Mouse (Mus musculus) neural tube, embryonic 12.5 days (tissue): ENCODE measurements around the gene Zfand4. TPM values are rescaled to one million over a fixed set of nuclear protein-coding genes. Genes with fewer than 3 reads are reported as not detected.

Experiments used
- ATAC-seq: fragments of 200-750 bp; cut with Nextera tagmentation; 2 replicates; pipeline ENCODE4 v1.8.0; 2017; ENCODE audit warnings: low read depth, mild to moderate bottlenecking, moderate TSS enrichment, moderate library complexity; ENCODE audit not compliant: low FRiP score
- H3K27ac ChIP-seq: fragments of 300-500 bp; sonication (generic); 2 replicates; pipeline ENCODE4 v1.5.1; 2016
- H3K27me3 ChIP-seq: fragments of 300-500 bp; sonication (generic); replicated peaks from 2 replicates; pipeline ENCODE4 v1.6.1; 2016; ENCODE audit warnings: mild to moderate bottlenecking
- H3K36me3 ChIP-seq: fragments of 300-500 bp; sonication (generic); 2 replicates; pipeline ENCODE4 v1.6.1; 2016; ENCODE audit warnings: mild to moderate bottlenecking
- H3K4me1 ChIP-seq: fragments of 300-500 bp; sonication (generic); 2 replicates; pipeline ENCODE4 v1.6.1; 2016
- H3K4me2 ChIP-seq: fragments of 300-500 bp; sonication (generic); replicated peaks from 2 replicates; pipeline ENCODE4 v1.6.1; 2016; ENCODE audit warnings: mild to moderate bottlenecking
- H3K4me3 ChIP-seq: fragments of 300-500 bp; sonication (generic); 2 replicates; pipeline ENCODE4 v1.5.1; 2016
- H3K9ac ChIP-seq: fragments of 300-500 bp; sonication (generic); 2 replicates; pipeline ENCODE4 v1.6.1; 2016; ENCODE audit warnings: mild to moderate bottlenecking
- H3K9me3 ChIP-seq: fragments of 300-500 bp; sonication (generic); 2 replicates; pipeline ENCODE4 v1.6.1; 2016; ENCODE audit warnings: mild to moderate bottlenecking
- WGBS: fragments of 180-500 bp; shearing (Covaris S2); methylation state at CpG from one replicate; pipeline ENCODE4 v1.1.7; 2016; 5-methylcytosine and 5-hydroxymethylcytosine counted together
- polyA plus RNA-seq: library from polyadenylated mRNA; unstranded; fragments of >200 nt; fragmentation: Nextera tagmentation; extraction: Ambion mirVana; gene quantifications from 2 replicates; pipeline ENCODE4 v1.2.1, GENCODE M21; 2016

Gene Zfand4
- polyA plus RNA-seq, 1 experiment from 2014 or later: 7.1 TPM

DNA sequence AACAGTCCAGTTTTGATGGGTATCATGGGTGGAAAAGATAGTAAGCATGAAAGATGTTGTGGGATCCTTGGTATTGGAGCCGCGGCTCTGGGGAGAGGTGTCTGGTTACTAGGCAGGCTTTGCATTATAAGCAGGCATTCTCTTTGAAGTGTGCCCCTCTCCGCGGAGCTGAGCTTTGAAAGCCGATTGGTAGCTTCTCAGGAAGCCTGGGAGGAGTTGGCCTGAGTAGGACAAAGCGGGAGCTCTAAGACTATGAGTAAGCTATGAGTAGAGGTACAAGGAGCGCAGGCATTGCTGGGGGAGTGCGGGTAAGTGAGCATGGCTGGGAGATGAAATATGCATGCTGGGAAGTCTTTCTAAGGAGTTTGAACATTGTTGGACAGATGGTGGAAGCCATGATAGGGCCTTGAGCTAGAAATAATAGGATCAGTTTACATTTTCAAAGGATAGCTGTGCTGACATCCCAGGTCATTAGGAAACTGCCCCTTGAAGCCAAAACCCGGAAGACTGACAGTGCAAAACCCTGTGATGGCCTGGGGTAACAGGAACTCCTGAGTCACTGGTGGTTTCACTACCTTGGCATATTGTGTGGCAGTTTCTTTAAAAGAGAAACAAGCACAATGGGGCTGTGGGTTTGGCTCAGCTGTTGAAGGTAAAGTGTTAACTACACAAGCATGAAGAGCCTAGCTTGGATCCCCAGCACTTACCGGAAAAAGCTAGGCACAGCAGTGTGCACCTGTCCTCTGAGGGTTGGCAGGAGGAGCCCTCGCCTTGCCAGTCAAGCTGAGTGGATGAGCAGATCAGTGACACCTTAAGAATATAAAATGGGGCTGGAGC lies 2.5 kb downstream of the Zfand4 start:
- Histone ChIP-seq H3K4me3 (0 out of 2 replicates have a peak overlapping the region, but pooled peaks have one; percentile 5), H3K4me1 (peaks cover 6% of the 10 kb centered on the region; the same call in 1 of the 2 replicates), H3K4me2 (peak overlapping the region; percentile 51), H3K36me3 (peaks cover 3% of the 10 kb centered on the region; the same call in 1 of the 2 replicates), H3K9me3 (no peaks in the 10 kb centered on the region), H3K27me3 (no peaks in the 10 kb centered on the region), H3K9ac (0 out of 2 replicates have a peak overlapping the region, but pooled peaks have one; percentile 17), H3K27ac (no peak overlapping the region)
- 0 out of 2 replicates have a peak, but pooled peaks have one; percentile 15 for ATAC-seq
- 19% methylated on average over 11 of the region's 11 CpGs for WGBS

DNA sequence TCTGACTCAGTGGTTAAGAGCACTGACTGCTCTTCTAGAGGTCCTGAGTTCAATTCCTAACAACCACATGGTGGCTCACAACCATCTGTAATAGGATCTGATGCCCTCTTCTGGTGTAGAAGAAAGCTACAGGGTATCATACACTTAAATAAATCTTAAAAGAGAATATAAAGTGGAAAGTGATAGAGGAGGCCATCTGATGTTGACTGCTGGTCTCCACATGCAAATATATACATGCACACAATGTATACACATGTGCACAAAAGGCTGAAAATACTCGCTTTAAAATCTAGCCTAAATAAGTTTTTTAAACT lies 3.0 kb downstream of the Zfand4 start:
- no peaks in the 10 kb centered on the region for H3K27me3 ChIP-seq
- H3K4me3 ChIP-seq: no peak overlapping the region
- no peaks in the 10 kb centered on the region for H3K9me3 ChIP-seq
- H3K4me2 ChIP-seq: no peak overlapping the region
- 94% methylated on average over 1 of the region's 1 CpGs for WGBS
- no peaks in the 10 kb centered on the region for H3K36me3 ChIP-seq
- H3K9ac ChIP-seq: no peak overlapping the region
- peaks cover 6% of the 10 kb centered on the region; the same call in 1 of the 2 replicates for H3K4me1 ChIP-seq
- H3K27ac ChIP-seq: no peak overlapping the region
- ATAC-seq: no peak

DNA sequence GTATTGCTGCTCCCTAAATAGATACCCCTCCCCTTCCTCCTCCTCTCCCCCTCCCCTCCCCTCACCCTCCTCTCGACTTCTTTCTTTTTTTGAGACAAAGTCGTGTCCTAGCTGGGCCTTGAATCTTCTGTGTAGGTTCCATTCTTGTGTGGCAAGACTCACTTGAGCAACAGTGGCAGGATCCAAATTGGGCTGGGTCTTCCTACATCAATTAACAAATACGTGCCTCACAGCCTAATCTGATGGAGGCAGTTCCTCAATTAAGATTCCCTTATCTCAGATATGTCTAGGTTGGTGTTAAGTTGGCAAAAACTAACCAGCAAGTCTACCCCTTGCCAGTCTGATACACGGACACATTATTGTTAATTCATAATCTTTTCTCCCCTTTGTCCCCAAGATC lies 11.7 kb downstream of the Zfand4 start:
- no peak overlapping the region for H3K9ac ChIP-seq
- H3K4me2 ChIP-seq: no peak overlapping the region
- peaks cover 5% of the 10 kb centered on the region; the same call in 1 of the 2 replicates for H3K36me3 ChIP-seq
- H3K27me3 ChIP-seq: no peaks in the 10 kb centered on the region
- H3K4me3 ChIP-seq: no peak overlapping the region
- WGBS: 80% methylated on average over 4 of the region's 4 CpGs
- H3K4me1 ChIP-seq: no peaks in the 10 kb centered on the region
- H3K9me3 ChIP-seq: no peaks in the 10 kb centered on the region
- ATAC-seq: no peak
- H3K27ac ChIP-seq: no peak overlapping the region

DNA sequence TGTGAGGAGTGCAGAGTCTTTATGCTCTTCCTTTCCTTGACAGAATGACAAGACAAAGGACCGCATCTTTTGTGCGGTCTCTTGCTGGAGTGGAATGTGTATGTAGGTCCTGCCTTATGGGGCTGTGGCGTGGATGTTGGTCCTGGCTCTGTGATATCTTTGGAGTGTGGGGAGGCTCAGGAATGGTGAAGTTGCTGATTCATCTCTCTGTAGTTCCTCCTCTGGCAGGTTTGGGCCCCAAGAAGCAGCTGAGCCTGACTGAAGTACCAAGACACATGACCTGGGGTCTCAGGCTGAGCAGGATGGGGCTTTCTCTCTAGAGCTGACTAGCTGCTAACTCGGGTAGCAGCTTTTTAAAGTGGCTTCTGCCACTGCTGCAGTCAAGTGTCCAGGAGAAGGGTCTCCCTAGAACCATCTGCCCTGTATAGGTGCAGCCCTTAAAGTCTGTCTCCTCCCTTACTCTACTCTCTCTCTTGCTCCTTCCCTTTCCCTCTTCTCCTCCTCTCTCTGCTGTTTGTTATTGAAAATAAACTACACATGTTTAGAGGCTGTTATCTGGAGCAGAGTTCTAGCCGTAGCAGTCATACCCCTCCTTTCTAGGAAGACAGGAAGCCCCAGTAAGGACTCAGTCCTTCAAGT lies 14.8 kb downstream of the Zfand4 start:
- H3K4me2 ChIP-seq: no peak overlapping the region
- 83% methylated on average over 5 of the region's 5 CpGs for WGBS
- no peaks in the 10 kb centered on the region for H3K27me3 ChIP-seq
- peaks cover 5% of the 10 kb centered on the region; the same call in 1 of the 2 replicates for H3K36me3 ChIP-seq
- H3K4me1 ChIP-seq: no peaks in the 10 kb centered on the region
- H3K9me3 ChIP-seq: no peaks in the 10 kb centered on the region
- H3K4me3 ChIP-seq: no peak overlapping the region
- no peak overlapping the region for H3K27ac ChIP-seq
- no peak for ATAC-seq
- H3K9ac ChIP-seq: no peak overlapping the region

DNA sequence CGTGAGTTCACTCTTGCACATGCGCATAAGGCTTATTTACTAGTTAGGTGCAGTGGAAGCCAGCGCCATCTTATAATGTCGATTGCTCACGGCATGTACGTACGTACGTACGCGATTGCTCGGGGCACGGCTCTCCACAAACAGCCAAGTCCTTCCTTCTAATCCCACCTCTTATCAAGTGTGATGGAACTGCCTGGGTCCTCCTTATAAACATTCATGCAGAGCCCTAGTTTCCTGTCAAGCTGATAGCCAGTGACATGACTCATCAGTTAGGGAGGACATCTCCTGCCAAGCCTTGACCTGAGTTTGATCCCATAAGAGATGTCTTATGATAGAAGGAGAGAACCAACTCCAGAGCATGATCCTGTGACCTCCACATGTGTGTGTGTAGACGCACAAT lies 17.0 kb downstream of the Zfand4 start:
- ATAC-seq: no peak
- WGBS: 96% methylated on average over 13 of the region's 13 CpGs

DNA sequence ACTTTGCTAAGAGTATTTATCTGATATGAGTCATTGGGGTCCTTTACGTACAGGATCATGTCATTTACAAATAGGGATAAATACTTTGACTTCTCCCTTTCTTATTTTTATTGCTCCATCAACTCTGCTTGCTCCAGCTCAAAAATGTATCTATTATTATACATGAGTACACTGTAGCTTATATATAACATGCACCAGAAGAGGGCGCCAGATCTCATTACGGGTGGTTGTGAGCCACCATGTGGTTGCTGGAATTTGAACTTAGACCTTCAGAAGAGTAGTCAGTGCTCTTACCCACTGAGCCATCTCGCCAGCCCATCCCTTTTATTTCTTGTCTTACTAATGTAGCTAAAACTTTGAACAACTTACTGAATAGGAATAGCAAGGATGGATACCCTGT lies 18.5 kb downstream of the Zfand4 start:
- Histone ChIP-seq H3K4me2 (no peak overlapping the region), H3K36me3 (no peaks in the 10 kb centered on the region), H3K27me3 (no peaks in the 10 kb centered on the region), H3K9me3 (no peaks in the 10 kb centered on the region), H3K4me3 (no peak overlapping the region), H3K9ac (no peak overlapping the region), H3K4me1 (no peaks in the 10 kb centered on the region), H3K27ac (no peak overlapping the region)
- ATAC-seq: no peak
- WGBS: 59% methylated on average over 4 of the region's 4 CpGs

More for the DNA sequence above, 17.0 kb downstream of the Zfand4 start:
- Histone ChIP-seq H3K9ac (no peak overlapping the region), H3K36me3 (no peaks in the 10 kb centered on the region), H3K4me2 (no peak overlapping the region), H3K4me1 (no peaks in the 10 kb centered on the region), H3K27ac (no peak overlapping the region), H3K27me3 (no peaks in the 10 kb centered on the region), H3K4me3 (no peak overlapping the region), H3K9me3 (no peaks in the 10 kb centered on the region)

DNA sequence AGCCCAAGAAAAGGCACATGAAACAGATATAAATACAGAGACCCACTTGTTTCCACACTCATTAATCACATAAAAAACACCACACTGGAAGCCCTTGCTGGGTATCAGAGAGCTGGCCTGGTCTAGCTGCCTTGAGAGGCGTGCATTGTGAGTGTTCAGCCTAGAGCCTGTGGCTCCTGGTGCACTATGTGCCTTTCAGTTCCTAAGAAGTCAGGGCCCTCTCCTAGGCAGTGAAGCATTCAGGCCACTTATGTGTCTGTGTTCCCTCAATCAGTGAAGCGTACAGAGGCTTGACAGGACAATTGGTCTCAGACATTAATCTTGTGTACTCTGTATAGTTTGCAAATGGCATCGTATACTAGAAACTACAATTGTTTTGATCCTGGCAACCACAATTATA lies 19.3 kb downstream of the Zfand4 start:
- H3K9me3 ChIP-seq: no peaks in the 10 kb centered on the region
- H3K9ac ChIP-seq: no peak overlapping the region
- no peaks in the 10 kb centered on the region for H3K4me1 ChIP-seq
- H3K27me3 ChIP-seq: no peaks in the 10 kb centered on the region
- 48% methylated on average over 3 of the region's 3 CpGs for WGBS
- no peaks in the 10 kb centered on the region for H3K36me3 ChIP-seq
- no peak overlapping the region for H3K27ac ChIP-seq
- no peak overlapping the region for H3K4me3 ChIP-seq
- no peak for ATAC-seq
- H3K4me2 ChIP-seq: no peak overlapping the region

DNA sequence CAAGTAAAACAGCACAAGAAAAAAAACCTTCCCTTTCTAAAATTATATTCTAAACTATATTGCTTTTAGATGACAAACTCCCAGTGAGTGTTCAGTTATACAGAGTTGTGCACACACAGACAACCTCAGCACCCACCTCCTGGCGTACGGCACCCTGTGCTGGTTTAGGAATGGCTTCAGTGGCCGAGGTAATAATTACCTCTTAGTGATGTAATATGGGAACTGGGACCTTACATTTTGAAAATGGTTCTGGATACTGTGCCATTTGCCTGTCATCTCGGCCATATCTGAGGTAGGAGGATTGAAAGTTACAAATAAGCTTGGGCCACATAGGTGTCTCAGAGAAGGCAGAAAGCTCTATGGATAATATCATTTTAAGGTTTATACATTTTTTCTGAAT lies 22.3 kb downstream of the Zfand4 start:
- no peak overlapping the region for H3K27ac ChIP-seq
- H3K4me2 ChIP-seq: no peak overlapping the region
- ATAC-seq: no peak
- no peaks in the 10 kb centered on the region for H3K27me3 ChIP-seq
- no peaks in the 10 kb centered on the region for H3K4me1 ChIP-seq
- no peaks in the 10 kb centered on the region for H3K9me3 ChIP-seq
- H3K4me3 ChIP-seq: no peak overlapping the region
- 89% methylated on average over 4 of the region's 4 CpGs for WGBS
- H3K36me3 ChIP-seq: no peaks in the 10 kb centered on the region
- H3K9ac ChIP-seq: no peak overlapping the region

DNA sequence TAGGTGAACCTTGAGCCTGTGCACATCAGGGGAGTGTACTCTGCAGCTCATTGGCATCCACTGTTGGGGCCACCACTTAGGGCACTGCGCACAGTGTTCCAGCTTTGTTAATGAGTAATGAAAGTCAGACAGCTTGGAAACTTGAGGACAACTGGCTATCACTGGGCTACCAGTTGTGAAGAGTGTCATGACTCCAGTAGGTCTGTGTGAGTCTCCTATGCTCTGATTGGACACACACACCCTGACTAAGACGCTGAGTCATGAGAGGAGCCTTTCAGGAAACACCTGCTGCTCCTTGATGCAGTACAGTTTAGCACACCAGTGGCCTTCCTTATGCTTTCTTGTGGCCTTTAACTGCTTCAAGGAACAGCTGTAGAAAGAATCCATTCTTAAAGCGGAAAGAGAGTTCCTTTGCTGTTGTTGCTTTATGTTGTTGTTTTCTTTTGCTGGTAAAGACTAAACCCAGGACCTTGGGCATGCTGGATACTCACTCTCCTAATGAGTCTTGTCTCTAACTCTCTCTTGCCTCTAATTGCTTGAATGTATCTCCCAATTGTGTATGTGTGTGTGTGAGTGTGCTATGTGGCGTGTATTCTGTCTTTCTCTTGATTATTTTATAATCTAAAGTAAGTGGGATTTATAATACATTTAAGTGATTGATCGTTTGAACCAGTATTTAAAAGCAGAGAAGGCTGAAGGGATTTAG lies 23.0 kb downstream of the Zfand4 start:
- Histone ChIP-seq H3K4me1 (no peaks in the 10 kb centered on the region), H3K27me3 (no peaks in the 10 kb centered on the region), H3K36me3 (no peaks in the 10 kb centered on the region), H3K9me3 (no peaks in the 10 kb centered on the region), H3K4me2 (no peak overlapping the region), H3K4me3 (no peak overlapping the region), H3K9ac (no peak overlapping the region), H3K27ac (no peak overlapping the region)
- WGBS: 81% methylated on average over 5 of the region's 5 CpGs
- no peak for ATAC-seq

DNA sequence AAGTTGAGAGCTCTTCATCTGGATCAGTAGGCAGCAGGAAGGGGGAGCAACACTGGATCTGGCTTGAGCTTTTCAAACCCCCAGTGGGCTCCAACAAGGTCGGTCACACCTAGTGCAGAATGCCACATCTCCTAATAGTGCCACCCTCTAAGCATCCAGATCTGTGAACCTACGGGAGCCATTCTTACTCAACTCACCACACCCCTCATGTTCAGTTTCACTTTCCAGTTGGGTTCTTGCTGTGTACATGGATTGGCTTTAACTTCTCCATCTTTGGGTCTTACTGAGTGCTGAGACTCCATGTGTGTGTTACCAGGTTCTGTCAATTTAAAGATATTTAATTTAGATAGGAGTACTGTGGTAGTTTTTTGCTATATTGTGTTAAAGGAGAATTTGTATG lies 47.4 kb downstream of the Zfand4 start:
- 86% methylated on average over 2 of the region's 2 CpGs for WGBS
- no peak for ATAC-seq
- Histone ChIP-seq H3K4me1 (no peaks in the 10 kb centered on the region), H3K27ac (no peak overlapping the region), H3K9me3 (no peaks in the 10 kb centered on the region), H3K36me3 (no peaks in the 10 kb centered on the region), H3K4me2 (no peak overlapping the region), H3K4me3 (no peak overlapping the region), H3K9ac (no peak overlapping the region), H3K27me3 (no peaks in the 10 kb centered on the region)

DNA sequence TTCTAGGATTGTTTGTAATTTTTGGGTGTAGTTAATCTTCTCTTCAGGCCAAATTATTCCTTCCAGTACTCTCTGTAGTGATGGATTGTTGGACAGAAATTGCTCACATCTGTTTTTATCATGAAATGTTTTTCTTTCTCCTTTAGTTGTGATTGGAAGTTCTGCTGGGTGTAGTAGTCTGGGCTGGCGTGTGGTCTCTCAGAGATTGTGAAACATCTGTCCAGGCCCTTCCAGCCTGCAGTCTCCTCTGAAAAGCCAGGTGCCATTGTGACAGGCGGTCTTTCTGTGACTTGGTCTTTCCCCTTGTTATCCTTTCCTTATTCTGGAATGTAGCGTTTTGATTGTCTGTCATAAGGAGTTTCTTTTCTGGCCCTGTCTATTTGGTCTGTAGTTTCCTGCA lies 55.2 kb downstream of the Zfand4 start:
- WGBS: 87% methylated on average over 3 of the region's 3 CpGs
- H3K9ac ChIP-seq: no peak overlapping the region
- H3K27me3 ChIP-seq: no peaks in the 10 kb centered on the region
- no peaks in the 10 kb centered on the region for H3K4me1 ChIP-seq
- no peaks in the 10 kb centered on the region for H3K36me3 ChIP-seq
- H3K27ac ChIP-seq: no peak overlapping the region
- H3K4me3 ChIP-seq: no peak overlapping the region
- ATAC-seq: no peak
- no peaks in the 10 kb centered on the region for H3K9me3 ChIP-seq
- no peak overlapping the region for H3K4me2 ChIP-seq

DNA sequence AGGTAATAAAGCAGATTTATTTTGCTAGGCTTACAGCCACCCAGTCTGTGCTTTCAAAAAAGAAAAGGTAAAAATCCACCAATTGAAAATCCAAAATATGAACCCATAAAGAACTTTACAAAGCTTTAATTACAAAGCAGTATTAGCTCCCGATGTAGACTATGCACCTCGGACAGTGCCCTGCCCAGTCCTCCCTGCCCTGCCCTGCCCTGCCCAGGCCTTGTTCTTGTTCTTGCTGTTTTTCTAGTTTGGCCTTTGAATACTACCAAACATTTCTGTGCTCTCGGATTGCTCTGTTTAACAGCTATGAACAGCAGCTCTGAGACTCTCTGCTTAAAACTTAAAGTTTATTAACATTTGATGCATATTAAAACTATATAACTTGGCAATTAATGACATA lies 62.6 kb downstream of the Zfand4 start:
- H3K9ac ChIP-seq: no peak overlapping the region
- H3K9me3 ChIP-seq: no peaks in the 10 kb centered on the region
- no peak overlapping the region for H3K4me3 ChIP-seq
- H3K36me3 ChIP-seq: no peaks in the 10 kb centered on the region
- H3K27ac ChIP-seq: no peak overlapping the region
- 93% methylated on average over 3 of the region's 3 CpGs for WGBS
- H3K27me3 ChIP-seq: no peaks in the 10 kb centered on the region
- H3K4me2 ChIP-seq: no peak overlapping the region
- no peaks in the 10 kb centered on the region for H3K4me1 ChIP-seq
- no peak for ATAC-seq
